Mouse (Mus musculus): ENCODE measurements around the gene Hand2.

DNA sequence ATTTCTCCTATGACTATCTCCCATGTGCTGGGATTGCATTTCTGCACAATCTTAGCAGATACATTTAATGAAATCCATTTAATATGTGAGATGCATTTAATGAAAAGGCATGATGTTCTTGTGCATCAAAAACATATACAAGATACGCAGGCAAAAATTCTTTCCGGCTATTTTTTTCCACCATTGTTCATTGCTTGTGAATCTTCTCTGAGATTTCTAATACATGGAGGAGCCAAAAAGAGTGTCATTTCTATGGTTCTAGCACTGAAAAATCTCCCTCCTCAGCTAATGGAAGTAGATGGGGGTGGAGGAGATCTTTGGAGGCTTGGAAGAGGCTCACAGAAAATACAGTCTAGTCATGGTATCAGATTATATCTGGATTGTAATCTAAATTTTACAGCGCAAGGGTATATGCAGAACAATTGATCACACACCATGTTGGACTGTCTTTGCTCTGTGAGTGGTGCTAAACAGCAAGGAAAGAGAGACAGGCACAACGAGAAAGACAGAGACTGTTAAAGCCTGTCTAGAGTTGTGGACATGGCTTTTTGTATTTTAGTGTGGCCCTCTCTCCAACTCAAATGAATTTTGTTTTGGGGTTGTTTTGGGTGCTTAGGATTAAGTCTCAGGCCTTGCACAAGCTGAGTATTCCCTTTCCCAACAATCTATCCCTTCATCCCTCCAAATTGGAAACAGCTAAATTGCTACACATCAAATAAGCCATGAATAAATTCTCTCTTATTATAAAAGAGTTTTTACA is 16.7 kb downstream of the Hand2 start:
- TF ChIP-seq CTCF (conservative IDR thresholded peaks at IDR 0.05; ENCODE audit: low read length), result no peak
- TF ChIP-seq NANOG (IDR thresholded peaks at IDR 0.05; ENCODE audit: borderline replicate concordance, low read length), result no peak

Measured in E14TG2a.4 (cell line).